Mouse (Mus musculus) monocyte, adult 5-6 weeks (primary cell): Measurements from ENCODE around the gene Susd1. TPM values are rescaled to one million over a fixed set of nuclear protein-coding genes. Genes with fewer than 3 reads are reported as not detected.

Source experiments
- ATAC-seq: fragments of 153-309, 156-312 bp; replicated peaks from 2 replicates; pipeline ENCODE4 v1.8.0; 2017; ENCODE audit warnings: mild to moderate bottlenecking; ENCODE audit not compliant: low TSS enrichment, insufficient number of reproducible peaks, severe bottlenecking, poor library complexity, low FRiP score
- total RNA-seq: library from RNA; stranded (forward); fragments of 200-1000, 200-491, 200-594 nt; gene quantifications from 3 replicates; pipeline ENCODE4 v1.2.3, GENCODE M21; 2017

The Susd1 gene
- total RNA-seq, 1 experiment from 2014 or later = 23.7 TPM

- ATAC-seq = no peak
Observed at GRCm38 (mm10) chr4:59359921-59360320, 78.5 kb downstream of the Susd1 start.

GRCm38 (mm10) chr4:59358960-59359359 is 79.5 kb downstream of the Susd1 start:
- no peak for ATAC-seq

- no peak for ATAC-seq
Observed at GRCm38 (mm10) chr4:59355421-59355820, 83.0 kb downstream of the Susd1 start.

GRCm38 (mm10) chr4:59354666-59355065 is 83.8 kb downstream of the Susd1 start:
- no peak for ATAC-seq

- no peak for ATAC-seq
Observed at GRCm38 (mm10) chr4:59351938-59352337, 86.5 kb downstream of the Susd1 start.

GRCm38 (mm10) chr4:59350354-59350753 is 88.1 kb downstream of the Susd1 start:
- ATAC-seq = no peak

GRCm38 (mm10) chr4:59349425-59350185 is 88.8 kb downstream of the Susd1 start:
- no peak; the same call in 1 of the 2 replicates for ATAC-seq

- peak; percentile 91 for ATAC-seq
Observed at GRCm38 (mm10) chr4:59340714-59341113, 97.7 kb downstream of the Susd1 start.

GRCm38 (mm10) chr4:59340046-59340445 is 98.4 kb downstream of the Susd1 start:
- ATAC-seq = no peak

GRCm38 (mm10) chr4:59338896-59339535 is 99.4 kb downstream of the Susd1 start:
- ATAC-seq = no peak

GRCm38 (mm10) chr4:59337533-59337885 is 100.9 kb downstream of the Susd1 start:
- ATAC-seq = no peak

GRCm38 (mm10) chr4:59336846-59337532 is 101.4 kb downstream of the Susd1 start:
- ATAC-seq = no peak

GRCm38 (mm10) chr4:59336439-59336809 is 102.0 kb downstream of the Susd1 start:
- no peak for ATAC-seq

GRCm38 (mm10) chr4:59335616-59336438 is 102.6 kb downstream of the Susd1 start:
- ATAC-seq = no peak

- no peak for ATAC-seq
Observed at GRCm38 (mm10) chr4:59335101-59335500, 103.3 kb downstream of the Susd1 start.

GRCm38 (mm10) chr4:59334236-59334635 is 104.2 kb downstream of the Susd1 start:
- ATAC-seq = no peak

- ATAC-seq = no peak
Observed at GRCm38 (mm10) chr4:59333424-59333895, 105.0 kb downstream of the Susd1 start.

- no peak for ATAC-seq
Observed at GRCm38 (mm10) chr4:59332691-59333423, 105.6 kb downstream of the Susd1 start.
